Mouse (Mus musculus) heart, postnatal 0 days (tissue): ENCODE results near the gene Gpr152. TPM values are rescaled to one million over a fixed set of nuclear protein-coding genes. Genes with fewer than 3 reads are reported as not detected.

ENCODE experiments used
- ATAC-seq: fragments of 200-750 bp; cut with Nextera tagmentation; 2 replicates; pipeline ENCODE4 v1.8.0; 2017; ENCODE audit warnings: low read depth, moderate number of reproducible peaks, moderate library complexity; ENCODE audit not compliant: insufficient read depth
- DNase-seq: peaks from one replicate; pipeline ENCODE4 v3.0.0-alpha.2; 2016; ENCODE audit warnings: low spot score
- H3K27ac ChIP-seq: fragments of 300-500 bp; sonication (generic); 2 replicates; pipeline ENCODE4 v1.5.1; 2014; ENCODE audit warnings: low read depth, mild to moderate bottlenecking
- H3K27me3 ChIP-seq: fragments of 300-500 bp; sonication (generic); 2 replicates; pipeline ENCODE4 v1.6.1; 2014; ENCODE audit warnings: low read length, mixed read lengths; ENCODE audit not compliant: control insufficient read depth, insufficient read depth
- H3K36me3 ChIP-seq: fragments of 300-500 bp; sonication (generic); replicated peaks from 2 replicates; pipeline ENCODE4 v1.6.1; 2014; ENCODE audit warnings: low read length, mixed read lengths; ENCODE audit not compliant: control insufficient read depth, insufficient read depth
- H3K4me1 ChIP-seq: fragments of 300-500 bp; sonication (generic); 2 replicates; pipeline ENCODE4 v1.6.1; 2014; ENCODE audit warnings: antibody characterized with exemption; ENCODE audit not compliant: control insufficient read depth, insufficient read depth
- H3K4me2 ChIP-seq: fragments of 300-500 bp; sonication (generic); 2 replicates; pipeline ENCODE4 v1.6.1; 2014; ENCODE audit warnings: low read depth, mild to moderate bottlenecking, low read length, moderate library complexity
- H3K4me3 ChIP-seq: fragments of 300-500 bp; sonication (generic); 2 replicates; pipeline ENCODE4 v1.5.1; 2014; ENCODE audit warnings: low read depth, low read length
- H3K9ac ChIP-seq: fragments of 300-500 bp; sonication (generic); replicated peaks from 2 replicates; pipeline ENCODE4 v1.6.1; 2014; ENCODE audit warnings: low read depth, low read length, mixed read lengths
- H3K9me3 ChIP-seq: fragments of 300-500 bp; sonication (generic); replicated peaks from 2 replicates; pipeline ENCODE4 v1.6.1; 2016; ENCODE audit warnings: low read length; ENCODE audit not compliant: control insufficient read depth
- CTCF ChIP-seq: IDR thresholded peaks from 2 replicates; pipeline ENCODE4 v1.5.1; 2016; ENCODE audit warnings: antibody characterized with exemption, control low read depth, low read depth
- EP300 ChIP-seq: IDR thresholded peaks from 2 replicates; pipeline ENCODE4 v1.6.1; 2016; ENCODE audit warnings: antibody characterized with exemption, low read depth
- WGBS: fragments of 180-500 bp; shearing (Covaris S2); extraction: QIAGEN DNeasy Blood & Tissue Kit; methylation state at CpG from one replicate; pipeline ENCODE4 v1.1.7; 2014; 5-methylcytosine and 5-hydroxymethylcytosine counted together
- polyA plus RNA-seq: library from polyadenylated mRNA; unstranded; fragments of >200 nt; fragmentation: Nextera tagmentation; extraction: Ambion mirVana; gene quantifications from 2 replicates; pipeline ENCODE4 v1.2.1, GENCODE M21; 2015
- total RNA-seq: library from RNA; depleted of rRNA; stranded (reverse); fragments of >200 nt; gene quantifications from 2 replicates; pipeline ENCODE4 v1.2.3, GENCODE M21; 2014; ENCODE audit warnings: low replicate concordance

Gene Gpr152
- total and polyA plus RNA-seq, 2 experiments from 2014 or later = 0.03 TPM; not detected in 1

GRCm38 (mm10) chr19:4146366-4147021, 6.9 kb downstream of the Gpr152 start:
- Histone ChIP-seq H3K27ac (no peak overlapping the region), H3K9ac (no peak overlapping the region), H3K4me3 (no peak overlapping the region), H3K9me3 (no peaks in the 10 kb centered on the region), H3K27me3 (no peaks in the 10 kb centered on the region), H3K4me1 (peaks cover 15% of the 10 kb centered on the region), H3K4me2 (no peak overlapping the region), H3K36me3 (peaks cover 12% of the 10 kb centered on the region)
- ATAC-seq (no peak), DNase-seq (no peak)
- TF ChIP-seq EP300 (no peak), CTCF (no peak)
- WGBS = 58% methylated on average over 12 of the region's 12 CpGs

GRCm38 (mm10) chr19:4147022-4147405, 7.4 kb downstream of the Gpr152 start:
- H3K9me3 ChIP-seq = no peaks in the 10 kb centered on the region
- H3K9ac ChIP-seq = no peak overlapping the region
- TF ChIP-seq CTCF (no peak), EP300 (no peak)
- H3K4me1 ChIP-seq = peaks cover 15% of the 10 kb centered on the region
- 53% methylated on average over 3 of the region's 3 CpGs for WGBS
- H3K27me3 ChIP-seq = no peaks in the 10 kb centered on the region
- H3K36me3 ChIP-seq = peaks cover 15% of the 10 kb centered on the region
- ATAC-seq (no peak), DNase-seq (no peak)
- no peak overlapping the region for H3K4me3 ChIP-seq
- no peak overlapping the region for H3K4me2 ChIP-seq
- H3K27ac ChIP-seq = no peak overlapping the region

GRCm38 (mm10) chr19:4147782-4148490, 8.3 kb downstream of the Gpr152 start:
- no peak for DNase-seq
- peak overlapping the region; percentile 97 for H3K4me3 ChIP-seq
- no peaks in the 10 kb centered on the region for H3K27me3 ChIP-seq
- H3K4me2 ChIP-seq = peak overlapping the region; percentile 88
- no peak for ATAC-seq
- H3K9me3 ChIP-seq = no peaks in the 10 kb centered on the region
- H3K27ac ChIP-seq = peak overlapping the region; percentile 89
- no peak for TF ChIP-seq EP300
- no peak for TF ChIP-seq CTCF
- peak overlapping the region; percentile 96; the same call in 1 of the 2 replicates for H3K9ac ChIP-seq
- peaks cover 20% of the 10 kb centered on the region for H3K4me1 ChIP-seq
- 42% methylated on average over 9 of the region's 9 CpGs for WGBS
- peaks cover 25% of the 10 kb centered on the region for H3K36me3 ChIP-seq

GRCm38 (mm10) chr19:4148491-4148806, 8.9 kb downstream of the Gpr152 start, which contains the start of gene Coro1b:
TSS of gene Coro1b (plus strand) at chr19:4148619.
- 0% methylated on average over 30 of the region's 33 CpGs for WGBS
- peak; percentile 94 for ATAC-seq
- TF ChIP-seq CTCF (no peak), EP300 (peak; percentile 80)

GRCm38 (mm10) chr19:4148819-4149218, 9.2 kb downstream of the Gpr152 start:
- 3% methylated on average over 7 of the region's 8 CpGs for WGBS
- peak overlapping the region; percentile 89 for H3K27ac ChIP-seq
- peak overlapping the region; percentile 88 for H3K4me2 ChIP-seq
- peaks cover 32% of the 10 kb centered on the region for H3K36me3 ChIP-seq
- peak overlapping the region; percentile 96 for H3K9ac ChIP-seq
- peaks cover 21% of the 10 kb centered on the region for H3K4me1 ChIP-seq
- peak overlapping the region; percentile 97 for H3K4me3 ChIP-seq
- no peak for TF ChIP-seq CTCF
- no peak for TF ChIP-seq EP300
- no peak for DNase-seq
- no peaks in the 10 kb centered on the region for H3K9me3 ChIP-seq
- ATAC-seq = peak; percentile 13; the same call in 1 of the 2 replicates
- no peaks in the 10 kb centered on the region for H3K27me3 ChIP-seq

More at GRCm38 (mm10) chr19:4148491-4148806, 8.9 kb downstream of the Gpr152 start, which contains the start of gene Coro1b:
- Histone ChIP-seq H3K4me2 (peak within 1 kb of the TSS; percentile 88), H3K4me3 (peak within 1 kb of the TSS; percentile 97), H3K4me1 (peaks cover 21% of the 10 kb centered on the region), H3K27ac (peak within 1 kb of the TSS; percentile 89), H3K9ac (peak within 1 kb of the TSS; percentile 96), H3K9me3 (no peaks in the 10 kb centered on the region), H3K36me3 (peaks cover 28% of the 10 kb centered on the region), H3K27me3 (no peaks in the 10 kb centered on the region)
- peak; percentile 93 for DNase-seq
